Mouse (Mus musculus) lung, postnatal 0 days (tissue): Measurements from ENCODE around the gene Lbx2. TPM values are rescaled to one million over a fixed set of nuclear protein-coding genes. Genes with fewer than 3 reads are reported as not detected.

ENCODE experiments used
- ATAC-seq: fragments of 200-750 bp; cut with Nextera tagmentation; 2 replicates; pipeline ENCODE4 v1.8.0; 2017; ENCODE audit warnings: moderate library complexity
- DNase-seq: peaks from one replicate; pipeline ENCODE4 v3.0.0-alpha.2; 2016; ENCODE audit warnings: low spot score
- H3K27ac ChIP-seq: fragments of 300-500 bp; sonication (generic); 2 replicates; pipeline ENCODE4 v1.5.1; 2014; ENCODE audit warnings: antibody characterized with exemption, mild to moderate bottlenecking, low read length, mixed read lengths
- H3K27me3 ChIP-seq: fragments of 300-500 bp; sonication (generic); replicated peaks from 2 replicates; pipeline ENCODE4 v1.6.1; 2014; ENCODE audit warnings: low read length, mixed read lengths; ENCODE audit not compliant: insufficient read depth
- H3K36me3 ChIP-seq: fragments of 300-500 bp; sonication (generic); 2 replicates; pipeline ENCODE4 v1.6.1; 2014; ENCODE audit warnings: low read length, mixed read lengths; ENCODE audit not compliant: insufficient read depth
- H3K4me1 ChIP-seq: fragments of 300-500 bp; sonication (generic); 2 replicates; pipeline ENCODE4 v1.6.1; 2014; ENCODE audit warnings: antibody characterized with exemption, low read depth, low read length, mixed read lengths; ENCODE audit not compliant: insufficient read depth
- H3K4me2 ChIP-seq: fragments of 300-500 bp; sonication (generic); replicated peaks from 2 replicates; pipeline ENCODE4 v1.6.1; 2014; ENCODE audit warnings: low read depth, mild to moderate bottlenecking, low read length, moderate library complexity, mixed read lengths
- H3K4me3 ChIP-seq: fragments of 300-500 bp; sonication (generic); 2 replicates; pipeline ENCODE4 v1.5.1; 2014; ENCODE audit warnings: low read depth, low read length
- H3K9ac ChIP-seq: fragments of 300-500 bp; sonication (generic); replicated peaks from 2 replicates; pipeline ENCODE4 v1.6.1; 2014; ENCODE audit warnings: low read depth, mild to moderate bottlenecking
- H3K9me3 ChIP-seq: fragments of 300-500 bp; sonication (generic); 2 replicates; pipeline ENCODE4 v1.6.1; 2016; ENCODE audit warnings: low read length, mixed read lengths
- CTCF ChIP-seq: IDR thresholded peaks from 2 replicates; pipeline ENCODE4 v1.5.1; 2016; ENCODE audit warnings: antibody characterized with exemption, mild to moderate bottlenecking
- EP300 ChIP-seq: IDR thresholded peaks from 2 replicates; pipeline ENCODE4 v1.6.1; 2016; ENCODE audit warnings: antibody characterized with exemption, mild to moderate bottlenecking, control low read depth
- WGBS: fragments of 180-500 bp; shearing (Covaris S2); extraction: QIAGEN DNeasy Blood & Tissue Kit; methylation state at CpG from one replicate; pipeline ENCODE4 v1.1.7; 2014; 5-methylcytosine and 5-hydroxymethylcytosine counted together
- polyA plus RNA-seq: library from polyadenylated mRNA; unstranded; fragments of >200 nt; fragmentation: Nextera tagmentation; extraction: Ambion mirVana; gene quantifications from 2 replicates; pipeline ENCODE4 v1.2.1, GENCODE M21; 2015

Gene Lbx2
- polyA plus RNA-seq, 1 experiment from 2014 or later: 1.9 TPM

- Histone ChIP-seq H3K27ac (peak within 1 kb of the TSS; percentile 86), H3K9ac (peak within 1 kb of the TSS; percentile 59), H3K4me2 (peak within 1 kb of the TSS; percentile 98), H3K4me3 (peak within 1 kb of the TSS; percentile 61), H3K36me3 (no peaks in the 10 kb centered on the region), H3K4me1 (peaks cover 16% of the 10 kb centered on the region), H3K9me3 (no peaks in the 10 kb centered on the region), H3K27me3 (no peaks in the 10 kb centered on the region)
- WGBS: under 1% methylated on average over 34 of the region's 38 CpGs
- ATAC-seq: peak; percentile 97
- DNase-seq: peak; percentile 99
- TF ChIP-seq CTCF: peak; percentile 13; the same call in 1 of the 2 replicates
- TF ChIP-seq EP300: peak; percentile 48; the same call in 1 of the 2 replicates
Observed at GRCm38 (mm10) chr6:83120930-83121862, 35.0 kb downstream of the Lbx2 start, which contains the start of gene Wbp1. Wbp1 (minus strand) TSS chr6:83121559.

GRCm38 (mm10) chr6:83121863-83122710 lies 35.9 kb downstream of the Lbx2 start:
- no peaks in the 10 kb centered on the region for H3K27me3 ChIP-seq
- H3K4me2 ChIP-seq: peak overlapping the region; percentile 98
- no peaks in the 10 kb centered on the region for H3K36me3 ChIP-seq
- H3K9ac ChIP-seq: peak overlapping the region; percentile 59
- TF ChIP-seq EP300: no peak
- no peak for TF ChIP-seq CTCF
- H3K4me1 ChIP-seq: peaks cover 15% of the 10 kb centered on the region
- H3K4me3 ChIP-seq: peak overlapping the region; percentile 61
- DNase-seq (no peak), ATAC-seq (peak; percentile 27)
- peak overlapping the region; percentile 86 for H3K27ac ChIP-seq
- H3K9me3 ChIP-seq: no peaks in the 10 kb centered on the region
- under 1% methylated on average over 28 of the region's 52 CpGs for WGBS

- TF ChIP-seq EP300 (no peak), CTCF (no peak)
- Histone ChIP-seq H3K36me3 (no peaks in the 10 kb centered on the region), H3K4me1 (peaks cover 15% of the 10 kb centered on the region), H3K27ac (no peak overlapping the region), H3K4me2 (no peak overlapping the region), H3K4me3 (no peak overlapping the region), H3K9ac (no peak overlapping the region), H3K27me3 (no peaks in the 10 kb centered on the region), H3K9me3 (no peaks in the 10 kb centered on the region)
- WGBS: 72% methylated on average over 5 of the region's 5 CpGs
- ATAC-seq: no peak
- no peak for DNase-seq
Observed at GRCm38 (mm10) chr6:83122961-83123360, 36.8 kb downstream of the Lbx2 start.

GRCm38 (mm10) chr6:83124851-83125312 lies 38.7 kb downstream of the Lbx2 start:
- H3K9me3 ChIP-seq: no peaks in the 10 kb centered on the region
- H3K27ac ChIP-seq: no peak overlapping the region
- TF ChIP-seq EP300 (peak; percentile 62), CTCF (no peak)
- H3K9ac ChIP-seq: peak overlapping the region; percentile 34
- no peaks in the 10 kb centered on the region for H3K27me3 ChIP-seq
- H3K4me3 ChIP-seq: peak overlapping the region; percentile 65
- peak; percentile 29 for ATAC-seq
- peak; percentile 96 for DNase-seq
- WGBS: 2% methylated on average over 30 of the region's 30 CpGs
- peaks cover 15% of the 10 kb centered on the region for H3K4me1 ChIP-seq
- peak overlapping the region; percentile 71 for H3K4me2 ChIP-seq
- no peaks in the 10 kb centered on the region for H3K36me3 ChIP-seq

GRCm38 (mm10) chr6:83125331-83125730 lies 39.2 kb downstream of the Lbx2 start, which contains the start of gene Ino80b:
Ino80b (minus strand) TSS chr6:83125431.
- DNase-seq: no peak
- H3K9ac ChIP-seq: peak within 1 kb of the TSS; percentile 34
- peaks cover 15% of the 10 kb centered on the region for H3K4me1 ChIP-seq
- TF ChIP-seq EP300 (no peak), CTCF (no peak)
- no peaks in the 10 kb centered on the region for H3K9me3 ChIP-seq
- WGBS: 18% methylated on average over 5 of the region's 5 CpGs
- no peaks in the 10 kb centered on the region for H3K36me3 ChIP-seq
- peak within 1 kb of the TSS; percentile 71 for H3K4me2 ChIP-seq
- H3K27ac ChIP-seq: no peak within 1 kb of the TSS
- no peak for ATAC-seq
- H3K27me3 ChIP-seq: no peaks in the 10 kb centered on the region
- H3K4me3 ChIP-seq: peak within 1 kb of the TSS; percentile 65

GRCm38 (mm10) chr6:83127419-83127818 lies 41.3 kb downstream of the Lbx2 start:
- no peak overlapping the region for H3K9ac ChIP-seq
- no peak for DNase-seq
- H3K9me3 ChIP-seq: no peaks in the 10 kb centered on the region
- H3K4me3 ChIP-seq: no peak overlapping the region
- TF ChIP-seq CTCF: peak; percentile 49
- no peak for TF ChIP-seq EP300
- no peaks in the 10 kb centered on the region for H3K27me3 ChIP-seq
- peaks cover 9% of the 10 kb centered on the region for H3K4me1 ChIP-seq
- WGBS: 87% methylated on average over 5 of the region's 5 CpGs
- no peaks in the 10 kb centered on the region for H3K36me3 ChIP-seq
- no peak overlapping the region for H3K4me2 ChIP-seq
- H3K27ac ChIP-seq: no peak overlapping the region
- no peak for ATAC-seq
